Mouse (Mus musculus) embryonic fibroblast, embryonic 13.5 days (primary cell): ENCODE measurements around the gene Kdm7a.

ENCODE experiments used
- CTCF ChIP-seq: IDR thresholded peaks from 2 replicates; pipeline ENCODE4 v1.5.1; 2011; ENCODE audit warnings: mild to moderate bottlenecking, control low read depth, low read length, moderate library complexity, borderline replicate concordance; ENCODE audit not compliant: insufficient read depth
- POLR2A ChIP-seq: IDR thresholded peaks from 2 replicates; pipeline ENCODE4 v1.6.1; 2011; ENCODE audit warnings: low read depth, mild to moderate bottlenecking, control low read depth, low read length, moderate library complexity

GRCm38 (mm10) chr6:39124719-39125118 lies 81.9 kb downstream of the Kdm7a start:
- TF ChIP-seq CTCF: no peak
- no peak for TF ChIP-seq POLR2A
